Mouse (Mus musculus) right cerebral cortex, postnatal 4 days (tissue): ENCODE results near the gene Ptbp3.

Experiments used
- DNase-seq: peaks from one replicate; pipeline ENCODE4 v3.0.0-alpha.2; 2022

The Ptbp3 gene

DNA sequence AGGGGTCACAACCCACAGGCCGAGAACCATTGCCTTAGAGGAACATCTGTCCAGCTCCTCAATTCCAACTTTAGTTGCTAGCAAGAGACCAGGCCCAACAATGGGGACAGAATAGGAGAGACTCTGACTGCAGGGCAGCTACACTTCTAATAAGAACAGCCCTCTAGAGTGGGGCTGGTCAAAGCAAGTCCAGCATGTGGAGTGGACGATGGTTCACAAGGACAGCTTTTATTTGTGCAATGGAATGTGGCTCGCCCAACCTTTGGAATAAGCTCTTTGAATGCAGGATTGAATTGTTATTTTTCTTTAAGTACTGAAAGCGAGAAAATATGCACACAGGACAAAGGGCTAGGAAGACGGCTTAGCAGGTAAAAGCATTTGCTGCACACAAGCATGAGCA, 122.7 kb downstream of the Ptbp3 start:
- no peak for DNase-seq

DNA sequence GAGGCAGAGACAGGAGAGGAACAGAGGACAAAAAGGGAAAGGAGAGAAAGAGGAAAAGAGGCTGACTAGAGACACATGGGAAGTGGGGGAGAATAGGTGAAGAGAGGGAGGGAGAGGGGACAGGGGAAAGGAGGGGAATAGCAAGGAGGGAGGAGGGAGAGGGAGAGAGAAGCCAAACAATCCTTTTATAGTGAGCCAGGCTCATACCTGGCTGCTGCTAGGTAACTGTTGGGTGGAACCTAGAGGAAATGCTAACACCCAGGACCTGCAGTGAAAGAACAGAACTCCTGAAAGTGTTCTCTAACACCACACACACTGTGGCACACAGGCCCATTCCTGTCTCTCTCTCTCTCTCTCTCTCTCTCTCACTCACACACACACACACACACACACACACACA, 126.4 kb downstream of the Ptbp3 start:
- no peak for DNase-seq

DNA sequence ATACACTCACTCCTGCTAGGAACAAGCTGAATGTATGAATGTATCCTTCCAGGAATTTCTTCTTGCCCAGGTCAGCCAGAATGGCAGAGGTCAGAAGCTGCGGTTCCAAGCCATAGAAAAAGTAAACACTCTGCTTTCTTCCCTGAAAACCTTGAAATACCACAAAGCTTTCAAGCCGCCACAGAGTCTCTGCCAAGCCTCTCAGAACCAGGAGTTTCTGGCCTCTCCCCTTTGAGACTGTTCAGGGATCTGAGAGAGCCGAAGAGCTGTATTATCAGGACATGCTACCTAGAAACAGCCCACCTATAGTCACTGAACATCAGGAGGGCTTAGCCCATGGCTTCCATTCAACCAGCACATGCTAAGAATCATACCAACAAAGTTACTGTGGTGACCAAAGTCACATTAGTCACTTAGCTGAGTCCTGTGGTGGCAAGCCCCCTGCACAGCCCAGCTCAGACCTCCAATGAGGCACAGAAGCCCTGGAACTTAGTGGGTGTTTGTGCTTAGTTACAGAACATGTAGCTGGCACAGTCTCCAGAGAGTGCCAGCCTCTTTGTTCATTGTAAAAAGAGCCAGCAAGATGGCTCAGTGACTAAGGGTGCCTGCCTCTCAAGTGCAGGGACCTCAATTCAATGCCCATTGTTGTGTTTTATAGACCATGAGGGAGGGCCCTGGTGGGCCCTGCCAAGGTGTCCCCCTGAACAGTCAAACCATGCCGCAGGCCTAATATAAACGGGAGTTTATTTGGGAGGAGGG, 127.0 kb downstream of the Ptbp3 start:
- no peak for DNase-seq
